Mouse (Mus musculus) midbrain, embryonic 11.5 days (tissue): ENCODE results near the gene Ntn4. TPM values are rescaled to one million over a fixed set of nuclear protein-coding genes. Genes with fewer than 3 reads are reported as not detected.
A peak's percentile ranks its signal among the peaks of the same experiment; 100 is the strongest.
"Not testable (repeated sequence)": the region's sequence is repeated elsewhere in the genome, so short reads cannot be mapped to it uniquely, and the experiment has no call there.

Experiments used
- ATAC-seq: fragments of 200-750 bp; cut with Nextera tagmentation; 2 replicates; pipeline ENCODE4 v1.8.0; 2017; ENCODE audit warnings: moderate TSS enrichment, moderate library complexity; ENCODE audit not compliant: low FRiP score
- DNase-seq: peaks from one replicate; pipeline ENCODE4 v3.0.0; 2015; ENCODE audit warnings: low spot score; ENCODE audit errors: missing footprints
- H3K27ac ChIP-seq: fragments of 300-500 bp; sonication (generic); 2 replicates; pipeline ENCODE4 v1.5.1; 2014; ENCODE audit warnings: low read depth, low read length
- H3K27me3 ChIP-seq: fragments of 300-500 bp; sonication (generic); 2 replicates; pipeline ENCODE4 v1.6.1; 2014; ENCODE audit warnings: mild to moderate bottlenecking, low read length, moderate library complexity, mixed read lengths; ENCODE audit not compliant: control insufficient read depth, insufficient read depth
- H3K36me3 ChIP-seq: fragments of 300-500 bp; sonication (generic); 2 replicates; pipeline ENCODE4 v1.6.1; 2014; ENCODE audit warnings: mild to moderate bottlenecking, low read length, moderate library complexity, mixed read lengths; ENCODE audit not compliant: control insufficient read depth, insufficient read depth
- H3K4me1 ChIP-seq: fragments of 300-500 bp; sonication (generic); 2 replicates; pipeline ENCODE4 v1.6.1; 2014; ENCODE audit warnings: low read length; ENCODE audit not compliant: control insufficient read depth, insufficient read depth
- H3K4me2 ChIP-seq: fragments of 300-500 bp; sonication (generic); 2 replicates; pipeline ENCODE4 v1.6.1; 2014; ENCODE audit warnings: mild to moderate bottlenecking, moderate library complexity
- H3K4me3 ChIP-seq: fragments of 300-500 bp; sonication (generic); 2 replicates; pipeline ENCODE4 v1.5.1; 2014; ENCODE audit warnings: low read depth, low read length
- H3K9ac ChIP-seq: fragments of 300-500 bp; sonication (generic); 2 replicates; pipeline ENCODE4 v1.6.1; 2014; ENCODE audit warnings: low read length
- H3K9me3 ChIP-seq: fragments of 300-500 bp; sonication (generic); 2 replicates; pipeline ENCODE4 v1.6.1; 2016; ENCODE audit warnings: low read length; ENCODE audit not compliant: control insufficient read depth
- WGBS: fragments of 180-500 bp; shearing (Covaris S2); extraction: QIAGEN DNeasy Blood & Tissue Kit; methylation state at CpG from one replicate; pipeline ENCODE4 v1.1.7; 2014; 5-methylcytosine and 5-hydroxymethylcytosine counted together
- polyA plus RNA-seq: library from polyadenylated mRNA; unstranded; fragments of >200 nt; fragmentation: Nextera tagmentation; extraction: Ambion mirVana; gene quantifications from 2 replicates; pipeline ENCODE4 v1.2.1, GENCODE M21; 2014

Gene Ntn4
- polyA plus RNA-seq, 1 experiment from 2014 or later = 1.8 TPM

DNA sequence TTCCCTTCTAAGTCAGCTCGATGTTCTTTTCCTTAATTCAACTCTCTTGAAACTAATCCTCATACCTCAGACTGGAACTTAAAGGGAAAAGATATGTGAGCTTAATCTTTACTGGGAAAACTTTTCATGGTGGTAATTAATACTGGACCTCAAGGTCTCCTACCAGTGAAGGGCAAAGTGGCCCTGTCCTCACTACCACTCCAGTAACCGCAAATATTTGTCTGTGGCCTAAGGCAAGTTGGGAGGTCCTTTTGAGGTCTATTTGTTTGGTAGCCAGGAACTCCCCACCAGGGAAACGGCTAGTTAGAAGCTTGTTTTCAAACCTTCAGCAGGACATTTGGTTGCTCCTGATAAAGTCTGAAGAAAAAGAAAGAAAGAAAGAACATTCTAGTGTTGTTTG lies 26.5 kb downstream of the Ntn4 start:
- H3K4me2 ChIP-seq = no peak overlapping the region
- H3K4me3 ChIP-seq = no peak overlapping the region
- no peaks in the 10 kb centered on the region for H3K36me3 ChIP-seq
- no peak overlapping the region for H3K9ac ChIP-seq
- WGBS = 71% methylated on average over 3 of the region's 3 CpGs
- DNase-seq (no peak), ATAC-seq (no peak)
- H3K4me1 ChIP-seq = no peaks in the 10 kb centered on the region
- no peak overlapping the region for H3K27ac ChIP-seq
- H3K27me3 ChIP-seq = no peaks in the 10 kb centered on the region
- H3K9me3 ChIP-seq = no peaks in the 10 kb centered on the region

DNA sequence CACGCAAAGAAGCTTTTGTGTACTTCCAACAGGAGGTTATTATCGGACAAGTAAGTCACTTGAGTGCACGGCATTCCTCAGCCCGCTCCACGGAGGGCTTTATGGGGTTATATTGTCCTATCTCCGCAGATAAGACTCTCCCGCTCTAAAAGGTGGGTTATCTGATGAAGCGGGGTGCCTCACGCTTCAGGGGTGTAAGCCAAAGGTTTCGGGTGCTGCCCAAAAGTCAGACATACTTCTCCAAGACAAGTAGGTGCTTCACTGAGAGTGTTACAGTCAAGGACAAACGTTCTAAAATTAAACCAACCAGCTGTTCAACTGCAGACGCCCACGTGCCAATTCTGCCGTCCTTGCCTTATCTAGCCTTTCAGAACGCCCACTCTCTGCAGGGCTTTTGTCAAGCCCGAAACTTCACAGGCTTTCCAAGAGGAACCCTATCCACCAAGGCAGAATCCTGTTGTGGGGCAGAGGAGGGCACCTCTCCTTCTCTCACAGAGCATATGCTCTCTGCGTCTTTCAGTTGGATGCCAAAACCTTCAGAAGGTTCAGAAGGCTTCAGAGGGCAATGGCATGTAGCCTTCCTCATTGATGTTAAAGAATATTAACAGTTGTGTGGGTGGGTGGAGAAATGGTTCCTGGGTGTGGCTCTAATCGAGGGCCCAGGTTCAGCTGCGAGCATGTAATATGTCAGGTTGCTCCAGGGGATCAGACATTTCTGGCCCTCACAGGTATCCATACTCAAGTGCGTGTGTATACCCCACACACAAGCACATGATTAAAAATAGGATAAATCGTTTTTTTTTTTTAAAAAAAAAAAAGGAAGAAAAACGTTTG lies 32.4 kb downstream of the Ntn4 start:
- no peaks in the 10 kb centered on the region for H3K27me3 ChIP-seq
- H3K36me3 ChIP-seq = no peaks in the 10 kb centered on the region
- H3K9me3 ChIP-seq = no peaks in the 10 kb centered on the region; the same call in 1 of the 2 replicates
- no peak overlapping the region for H3K4me3 ChIP-seq
- no peak overlapping the region for H3K4me2 ChIP-seq
- no peaks in the 10 kb centered on the region for H3K4me1 ChIP-seq
- no peak for ATAC-seq
- no peak for DNase-seq
- H3K27ac ChIP-seq = no peak overlapping the region
- 86% methylated on average over 22 of the region's 22 CpGs for WGBS
- H3K9ac ChIP-seq = no peak overlapping the region

GRCm38 (mm10) chr10:93679191-93680007 lies 38.9 kb downstream of the Ntn4 start:
- ATAC-seq = peak; percentile 50; the same call in 1 of the 2 replicates
- 0 out of 2 replicates have a peak overlapping the region, but pooled peaks have one; percentile 10 for H3K4me2 ChIP-seq
- no peak overlapping the region for H3K4me3 ChIP-seq
- H3K9ac ChIP-seq = no peak overlapping the region
- H3K36me3 ChIP-seq = no peaks in the 10 kb centered on the region
- no peaks in the 10 kb centered on the region; the same call in 1 of the 2 replicates for H3K9me3 ChIP-seq
- no peak overlapping the region for H3K27ac ChIP-seq
- peaks cover 11% of the 10 kb centered on the region; the same call in 1 of the 2 replicates for H3K4me1 ChIP-seq
- no peak for DNase-seq
- WGBS = 52% methylated on average over 19 of the region's 19 CpGs
- H3K27me3 ChIP-seq = no peaks in the 10 kb centered on the region

- H3K9ac ChIP-seq = no peak overlapping the region
- peak; percentile 62; the same call in 1 of the 2 replicates for ATAC-seq
- no peak overlapping the region for H3K4me2 ChIP-seq
- no peaks in the 10 kb centered on the region for H3K27me3 ChIP-seq
- no peak for DNase-seq
- no peak overlapping the region for H3K4me3 ChIP-seq
- WGBS = 66% methylated on average over 6 of the region's 6 CpGs
- no peak overlapping the region for H3K27ac ChIP-seq
- no peaks in the 10 kb centered on the region for H3K9me3 ChIP-seq
- peaks cover 11% of the 10 kb centered on the region; the same call in 1 of the 2 replicates for H3K4me1 ChIP-seq
- no peaks in the 10 kb centered on the region for H3K36me3 ChIP-seq
Observed at GRCm38 (mm10) chr10:93680680-93681377, 40.3 kb downstream of the Ntn4 start.

DNA sequence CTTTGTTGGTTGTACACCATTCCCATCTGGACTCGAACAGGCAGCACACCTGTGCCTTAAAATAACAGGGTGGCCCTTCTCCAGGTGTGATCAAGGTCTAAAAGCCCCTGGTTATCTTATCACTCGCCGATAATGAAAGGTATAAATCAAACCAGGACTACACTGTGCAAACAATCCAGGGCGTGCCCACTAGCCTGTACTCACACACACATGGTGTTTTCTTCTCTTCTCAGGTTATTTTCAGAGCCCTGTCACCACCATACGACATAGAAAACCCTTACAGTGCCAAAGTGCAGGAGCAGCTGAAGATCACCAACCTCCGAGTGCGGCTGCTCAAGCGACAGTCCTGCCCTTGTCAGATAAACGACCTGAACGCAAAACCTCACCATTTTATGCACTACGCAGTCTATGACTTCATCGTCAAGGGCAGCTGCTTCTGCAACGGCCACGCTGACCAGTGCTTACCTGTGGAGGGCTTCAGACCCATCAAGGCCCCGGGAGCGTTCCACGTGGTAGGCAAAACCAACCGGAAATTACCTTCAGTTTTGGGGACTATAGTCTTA lies 41.8 kb downstream of the Ntn4 start:
- no peaks in the 10 kb centered on the region for H3K9me3 ChIP-seq
- WGBS = 91% methylated on average over 18 of the region's 18 CpGs

DNA sequence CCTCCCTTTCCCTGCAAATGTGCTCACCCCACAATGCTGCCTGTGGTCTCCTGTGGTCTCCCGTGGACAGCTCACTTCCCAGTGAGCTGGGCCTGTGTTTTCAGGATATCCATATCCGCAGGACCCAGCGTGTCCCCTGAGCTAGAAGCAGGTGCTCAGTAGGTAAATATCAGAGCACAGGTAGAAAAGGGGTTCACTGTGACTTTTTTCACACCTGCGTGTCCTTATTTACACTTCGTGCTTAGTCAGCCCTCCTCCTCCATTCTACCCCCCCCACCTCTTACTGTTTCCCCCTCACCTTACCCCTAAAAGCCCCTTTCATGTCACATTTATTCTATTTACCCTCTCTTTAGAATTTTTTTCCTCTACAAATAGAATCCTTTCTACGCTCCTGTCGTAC lies 42.7 kb downstream of the Ntn4 start:
- Histone ChIP-seq H3K4me3 (no peak overlapping the region), H3K9ac (no peak overlapping the region), H3K36me3 (no peaks in the 10 kb centered on the region), H3K4me1 (peaks cover 11% of the 10 kb centered on the region; the same call in 1 of the 2 replicates), H3K27me3 (no peaks in the 10 kb centered on the region), H3K9me3 (no peaks in the 10 kb centered on the region), H3K4me2 (no peak overlapping the region), H3K27ac (no peak overlapping the region)
- WGBS = 92% methylated on average over 7 of the region's 7 CpGs
- no peak for DNase-seq
- no peak for ATAC-seq

More for the DNA sequence above, 41.8 kb downstream of the Ntn4 start:
- H3K9ac ChIP-seq = no peak overlapping the region
- DNase-seq = no peak
- no peaks in the 10 kb centered on the region for H3K27me3 ChIP-seq
- H3K4me2 ChIP-seq = no peak overlapping the region
- H3K4me3 ChIP-seq = no peak overlapping the region
- no peak for ATAC-seq
- peaks cover 11% of the 10 kb centered on the region; the same call in 1 of the 2 replicates for H3K4me1 ChIP-seq
- no peak overlapping the region for H3K27ac ChIP-seq
- H3K36me3 ChIP-seq = no peaks in the 10 kb centered on the region

- Histone ChIP-seq H3K4me3 (no peak overlapping the region), H3K9ac (no peak overlapping the region), H3K4me1 (peaks cover 11% of the 10 kb centered on the region; the same call in 1 of the 2 replicates), H3K9me3 (no peaks in the 10 kb centered on the region), H3K4me2 (no peak overlapping the region), H3K27ac (no peak overlapping the region), H3K27me3 (no peaks in the 10 kb centered on the region), H3K36me3 (no peaks in the 10 kb centered on the region)
- no peak for ATAC-seq
- WGBS = 90% methylated on average over 4 of the region's 4 CpGs
- no peak for DNase-seq
Observed at GRCm38 (mm10) chr10:93683896-93684295, 43.4 kb downstream of the Ntn4 start.

- not testable (repeated sequence) for H3K4me3 ChIP-seq, H3K4me2 ChIP-seq, H3K27ac ChIP-seq, H3K9me3 ChIP-seq, H3K4me1 ChIP-seq, H3K9ac ChIP-seq, ATAC-seq, DNase-seq, H3K36me3 ChIP-seq, H3K27me3 ChIP-seq
- WGBS = 91% methylated on average over 3 of the region's 3 CpGs
Observed at GRCm38 (mm10) chr10:93685416-93685815, 44.9 kb downstream of the Ntn4 start.
